Mouse (Mus musculus): Measurements from ENCODE around the gene Fam13a. TPM values are rescaled to one million over a fixed set of nuclear protein-coding genes. Genes with fewer than 3 reads are reported as not detected.

Fam13a gene
- polyA plus RNA-seq, 1 experiment from 2014 or later, result 4.1 TPM

DNA sequence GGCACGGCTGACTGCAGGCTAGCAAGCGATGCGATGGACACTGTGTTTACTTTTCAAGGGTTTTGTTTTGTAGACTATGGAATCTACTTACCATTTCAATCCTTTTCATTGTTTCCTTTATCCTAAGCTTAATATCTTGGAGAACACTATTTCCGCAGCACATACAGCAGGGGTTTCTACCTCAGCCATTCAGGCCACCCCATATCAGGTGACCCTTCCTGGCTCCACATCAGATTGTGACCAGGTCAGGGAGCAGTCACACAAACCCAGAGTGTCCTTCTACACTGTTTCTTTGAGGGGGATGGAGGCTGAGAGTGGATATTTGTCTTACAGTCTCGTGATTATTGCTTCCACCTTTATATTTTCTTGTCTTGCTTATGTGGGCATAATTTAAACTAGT lies 61.7 kb downstream of the Fam13a start:
- Histone ChIP-seq H3K4me3 (ENCODE audit: low read depth, low read length) (no peak overlapping the region), H3K4me1 (ENCODE audit: control insufficient read depth, insufficient read depth, low read length) (no peaks in the 10 kb centered on the region), H3K27ac (replicated peaks; ENCODE audit: low read depth, low read length) (no peak overlapping the region), H3K27me3 (ENCODE audit: control insufficient read depth, insufficient read depth, low read length) (no peaks in the 10 kb centered on the region), H3K9me3 (ENCODE audit: control insufficient read depth, low read length) (no peaks in the 10 kb centered on the region), H3K9ac (ENCODE audit: low read length) (no peak overlapping the region), H3K36me3 (ENCODE audit: control insufficient read depth, insufficient read depth, low read length) (no peaks in the 10 kb centered on the region), H3K4me2 (ENCODE audit: low read depth, severe bottlenecking) (no peak overlapping the region)
- ATAC-seq (ENCODE audit: insufficient number of reproducible peaks, low FRiP score, low TSS enrichment, low read depth) (no peak), DNase-seq (ENCODE audit: low spot score) (no peak)
- 92% methylated on average over 5 of the region's 5 CpGs for WGBS

DNA sequence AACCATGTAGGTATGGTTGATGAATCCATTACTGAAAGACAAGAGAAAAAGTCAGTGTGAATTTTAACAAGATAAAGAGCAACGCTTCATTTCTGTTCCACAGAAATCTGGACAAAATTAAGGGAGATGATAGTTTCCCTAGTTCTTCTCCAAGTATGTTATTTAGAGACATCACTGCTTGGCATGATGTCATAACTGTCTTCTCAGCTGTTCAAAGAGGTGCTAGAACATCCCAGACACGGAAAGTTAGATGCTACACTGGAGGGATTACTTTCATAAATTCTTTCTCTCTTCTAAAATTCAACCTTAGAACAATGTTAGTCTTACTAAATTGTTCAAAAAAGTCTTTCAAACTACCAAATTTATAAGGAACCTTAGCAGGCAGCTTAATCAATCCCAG lies 63.8 kb downstream of the Fam13a start:
- Histone ChIP-seq H3K4me3 (ENCODE audit: low read depth, low read length) (no peak overlapping the region), H3K9ac (ENCODE audit: low read length) (no peak overlapping the region), H3K27ac (replicated peaks; ENCODE audit: low read depth, low read length) (no peak overlapping the region), H3K4me2 (ENCODE audit: low read depth, severe bottlenecking) (no peak overlapping the region), H3K4me1 (ENCODE audit: control insufficient read depth, insufficient read depth, low read length) (no peaks in the 10 kb centered on the region), H3K27me3 (ENCODE audit: control insufficient read depth, insufficient read depth, low read length) (no peaks in the 10 kb centered on the region), H3K9me3 (ENCODE audit: control insufficient read depth, low read length) (no peaks in the 10 kb centered on the region), H3K36me3 (ENCODE audit: control insufficient read depth, insufficient read depth, low read length) (no peaks in the 10 kb centered on the region)
- ATAC-seq (ENCODE audit: insufficient number of reproducible peaks, low FRiP score, low TSS enrichment, low read depth), result no peak
- 93% methylated on average over 2 of the region's 2 CpGs for WGBS
- no peak for DNase-seq (ENCODE audit: low spot score)

DNA sequence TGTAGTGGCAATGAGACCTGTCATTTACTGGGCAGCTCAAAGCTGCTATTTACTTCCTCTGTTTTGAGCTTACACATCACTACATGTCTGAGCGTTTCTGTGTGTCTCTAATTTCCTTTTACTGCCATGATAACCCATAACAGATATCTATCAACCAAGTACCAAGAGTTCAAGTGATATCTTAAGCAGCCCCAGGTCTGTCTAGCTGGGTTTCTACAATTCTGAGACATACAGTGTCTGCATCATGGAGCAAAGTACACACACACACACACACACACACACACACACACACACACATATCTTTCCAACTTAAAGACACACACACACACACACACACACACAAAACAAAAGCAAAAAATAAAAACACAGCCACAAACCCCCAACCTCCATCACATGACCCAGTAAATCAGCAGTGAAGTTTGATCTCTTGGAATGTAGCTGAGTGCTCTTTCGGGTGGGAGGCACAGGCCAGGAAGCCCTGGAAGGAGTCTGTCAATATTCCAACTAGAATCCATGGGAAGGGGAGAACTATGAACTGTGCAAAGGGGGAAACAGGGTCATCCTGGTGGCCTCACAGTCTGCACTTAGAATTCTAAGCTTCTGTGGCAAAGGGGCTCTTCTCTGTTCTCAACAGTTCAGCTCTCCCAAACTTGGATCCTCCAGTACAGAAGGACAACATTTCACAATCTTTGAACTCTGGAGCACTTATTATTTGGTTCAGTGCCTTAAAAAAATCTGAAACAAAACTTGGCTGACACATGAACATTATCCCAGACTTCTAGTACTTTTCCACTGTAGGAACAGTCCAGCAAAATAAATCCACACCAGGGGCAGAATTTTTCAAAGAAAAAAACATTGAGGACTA lies 73.0 kb downstream of the Fam13a start:
- H3K4me3 ChIP-seq (ENCODE audit: low read depth, low read length), result no peak overlapping the region
- H3K9me3 ChIP-seq (ENCODE audit: control insufficient read depth, low read length), result no peaks in the 10 kb centered on the region
- H3K27me3 ChIP-seq (ENCODE audit: control insufficient read depth, insufficient read depth, low read length), result no peaks in the 10 kb centered on the region
- H3K27ac ChIP-seq (replicated peaks; ENCODE audit: low read depth, low read length), result no peak overlapping the region
- 62% methylated on average over 2 of the region's 2 CpGs for WGBS
- ATAC-seq (ENCODE audit: insufficient number of reproducible peaks, low FRiP score, low TSS enrichment, low read depth) (no peak), DNase-seq (ENCODE audit: low spot score) (no peak)
- H3K9ac ChIP-seq (ENCODE audit: low read length), result no peak overlapping the region
- no peak overlapping the region for H3K4me2 ChIP-seq (ENCODE audit: low read depth, severe bottlenecking)
- H3K36me3 ChIP-seq (ENCODE audit: control insufficient read depth, insufficient read depth, low read length), result no peaks in the 10 kb centered on the region
- H3K4me1 ChIP-seq (ENCODE audit: control insufficient read depth, insufficient read depth, low read length), result no peaks in the 10 kb centered on the region

DNA sequence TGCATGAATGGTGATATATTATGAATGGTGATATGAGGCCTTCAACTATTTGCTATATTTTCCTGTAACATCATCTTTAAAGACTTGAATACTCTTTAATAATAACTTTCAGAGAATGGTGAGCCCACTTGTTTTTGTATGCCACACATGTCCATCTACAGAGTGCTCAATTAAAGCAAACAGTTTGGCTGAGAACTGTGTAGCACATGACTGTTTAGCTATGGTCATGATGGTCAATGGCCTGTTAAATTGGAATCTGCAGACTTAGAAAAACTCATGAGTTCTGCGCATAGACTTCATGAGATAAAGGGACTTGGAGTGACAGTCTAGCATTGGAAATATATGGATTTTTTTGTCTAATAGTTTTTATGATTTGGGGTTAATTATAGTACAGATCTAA lies 73.9 kb downstream of the Fam13a start:
- H3K27me3 ChIP-seq (ENCODE audit: control insufficient read depth, insufficient read depth, low read length), result no peaks in the 10 kb centered on the region
- 94% methylated on average over 1 of the region's 1 CpGs for WGBS
- no peak for ATAC-seq (ENCODE audit: insufficient number of reproducible peaks, low FRiP score, low TSS enrichment, low read depth)

DNA sequence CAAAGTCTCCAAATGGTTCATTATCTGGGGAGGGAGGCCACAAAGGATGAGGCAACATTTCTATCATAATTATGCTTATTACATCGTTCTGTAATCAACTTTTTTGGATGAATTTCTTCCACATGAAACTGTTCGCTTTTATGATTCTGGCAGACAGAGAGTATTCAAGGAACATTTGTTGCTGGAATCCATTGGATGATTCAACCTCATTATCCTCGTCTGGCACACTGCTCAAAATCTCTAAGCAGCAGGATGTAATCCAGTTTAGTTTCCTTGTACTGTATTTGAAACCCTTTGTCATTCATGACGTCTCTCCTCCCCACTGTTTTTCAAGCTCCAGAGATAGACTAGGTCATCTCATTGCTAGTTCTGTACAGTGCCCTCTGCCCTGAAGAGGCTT lies 77.5 kb downstream of the Fam13a start:
- Histone ChIP-seq H3K4me3 (ENCODE audit: low read depth, low read length) (no peak overlapping the region), H3K27me3 (ENCODE audit: control insufficient read depth, insufficient read depth, low read length) (no peaks in the 10 kb centered on the region), H3K9me3 (ENCODE audit: control insufficient read depth, low read length) (no peaks in the 10 kb centered on the region), H3K9ac (ENCODE audit: low read length) (no peak overlapping the region), H3K27ac (replicated peaks; ENCODE audit: low read depth, low read length) (no peak overlapping the region), H3K36me3 (ENCODE audit: control insufficient read depth, insufficient read depth, low read length) (no peaks in the 10 kb centered on the region), H3K4me1 (ENCODE audit: control insufficient read depth, insufficient read depth, low read length) (no peaks in the 10 kb centered on the region), H3K4me2 (ENCODE audit: low read depth, severe bottlenecking) (no peak overlapping the region)
- no peak for DNase-seq (ENCODE audit: low spot score)
- no peak for ATAC-seq (ENCODE audit: insufficient number of reproducible peaks, low FRiP score, low TSS enrichment, low read depth)
- 88% methylated on average over 4 of the region's 4 CpGs for WGBS

More for the DNA sequence above, 73.9 kb downstream of the Fam13a start:
- Histone ChIP-seq H3K4me3 (ENCODE audit: low read depth, low read length) (no peak overlapping the region), H3K27ac (replicated peaks; ENCODE audit: low read depth, low read length) (no peak overlapping the region), H3K9me3 (ENCODE audit: control insufficient read depth, low read length) (no peaks in the 10 kb centered on the region), H3K9ac (ENCODE audit: low read length) (no peak overlapping the region), H3K4me2 (ENCODE audit: low read depth, severe bottlenecking) (no peak overlapping the region), H3K4me1 (ENCODE audit: control insufficient read depth, insufficient read depth, low read length) (no peaks in the 10 kb centered on the region), H3K36me3 (ENCODE audit: control insufficient read depth, insufficient read depth, low read length) (no peaks in the 10 kb centered on the region)
- DNase-seq (ENCODE audit: low spot score), result no peak

DNA sequence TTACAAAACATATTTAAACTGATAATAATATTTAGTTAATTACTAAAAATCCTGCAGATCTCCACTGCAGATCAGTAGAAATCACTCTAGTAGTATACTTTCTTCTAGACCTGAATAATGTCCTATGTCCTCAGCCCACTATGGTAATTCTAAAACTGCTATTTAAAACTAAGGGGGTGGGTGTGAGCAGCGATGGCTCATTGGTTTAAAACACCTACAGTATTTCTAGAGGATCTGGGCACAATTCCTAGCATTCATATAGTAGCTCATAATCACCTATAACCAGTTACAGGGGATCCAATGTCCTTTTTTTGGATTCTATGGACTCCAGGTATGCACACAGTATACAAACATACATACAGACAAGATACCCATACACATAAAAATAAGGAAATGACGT lies 78.1 kb downstream of the Fam13a start:
- Histone ChIP-seq H3K4me3 (ENCODE audit: low read depth, low read length) (no peak overlapping the region), H3K27ac (replicated peaks; ENCODE audit: low read depth, low read length) (no peak overlapping the region), H3K9ac (ENCODE audit: low read length) (no peak overlapping the region), H3K4me2 (ENCODE audit: low read depth, severe bottlenecking) (no peak overlapping the region), H3K27me3 (ENCODE audit: control insufficient read depth, insufficient read depth, low read length) (no peaks in the 10 kb centered on the region), H3K4me1 (ENCODE audit: control insufficient read depth, insufficient read depth, low read length) (no peaks in the 10 kb centered on the region), H3K36me3 (ENCODE audit: control insufficient read depth, insufficient read depth, low read length) (no peaks in the 10 kb centered on the region), H3K9me3 (ENCODE audit: control insufficient read depth, low read length) (no peaks in the 10 kb centered on the region)
- WGBS, result 66% methylated on average over 2 of the region's 2 CpGs
- no peak for DNase-seq (ENCODE audit: low spot score)
- no peak for ATAC-seq (ENCODE audit: insufficient number of reproducible peaks, low FRiP score, low TSS enrichment, low read depth)

DNA sequence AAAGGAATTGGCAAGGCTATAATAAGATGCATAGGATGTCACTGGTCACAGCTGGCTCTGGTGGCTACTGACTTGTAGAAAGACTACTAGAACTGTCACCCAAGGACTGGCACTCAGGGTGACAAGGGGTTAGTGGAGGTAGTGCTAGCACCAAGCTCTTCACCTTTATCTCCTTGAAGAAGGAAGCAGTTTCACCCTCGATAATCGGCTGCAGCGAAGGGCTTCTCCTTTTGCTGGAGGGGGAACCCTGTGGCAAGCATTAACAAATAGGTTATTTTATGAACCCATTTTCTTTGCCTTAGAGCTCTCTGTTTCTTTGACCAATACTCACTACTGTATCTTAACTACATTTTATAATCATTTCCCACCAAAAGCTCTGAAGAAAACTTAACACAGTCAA lies 80.4 kb downstream of the Fam13a start:
- Histone ChIP-seq H3K27ac (replicated peaks; ENCODE audit: low read depth, low read length) (no peak overlapping the region), H3K4me3 (ENCODE audit: low read depth, low read length) (no peak overlapping the region), H3K4me1 (ENCODE audit: control insufficient read depth, insufficient read depth, low read length) (no peaks in the 10 kb centered on the region), H3K4me2 (ENCODE audit: low read depth, severe bottlenecking) (no peak overlapping the region), H3K27me3 (ENCODE audit: control insufficient read depth, insufficient read depth, low read length) (no peaks in the 10 kb centered on the region), H3K36me3 (ENCODE audit: control insufficient read depth, insufficient read depth, low read length) (no peaks in the 10 kb centered on the region), H3K9me3 (ENCODE audit: control insufficient read depth, low read length) (no peaks in the 10 kb centered on the region), H3K9ac (ENCODE audit: low read length) (no peak overlapping the region)
- DNase-seq (ENCODE audit: low spot score) (no peak), ATAC-seq (ENCODE audit: insufficient number of reproducible peaks, low FRiP score, low TSS enrichment, low read depth) (no peak)
- WGBS, result 91% methylated on average over 3 of the region's 3 CpGs

DNA sequence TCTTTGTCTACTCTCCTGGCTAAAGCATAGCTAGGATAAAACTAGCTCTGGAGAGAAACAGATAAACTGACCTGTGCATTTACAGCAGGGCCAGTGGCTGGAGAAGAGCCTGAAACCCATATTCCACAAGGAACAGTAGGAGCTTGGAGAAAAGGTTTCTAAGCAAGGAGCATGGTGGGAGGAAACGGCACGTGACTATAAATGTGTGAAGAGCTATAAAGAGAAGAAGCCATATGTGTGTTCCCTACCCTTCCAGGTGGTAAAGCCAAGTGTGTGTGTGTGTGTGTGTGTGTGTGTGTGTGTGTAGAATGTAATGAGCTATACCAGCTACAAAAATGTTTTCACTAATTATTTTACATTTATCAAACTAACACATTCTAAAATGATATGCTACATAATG lies 82.1 kb downstream of the Fam13a start:
- DNase-seq (ENCODE audit: low spot score) (no peak), ATAC-seq (ENCODE audit: insufficient number of reproducible peaks, low FRiP score, low TSS enrichment, low read depth) (no peak)
- Histone ChIP-seq H3K27me3 (ENCODE audit: control insufficient read depth, insufficient read depth, low read length) (no peaks in the 10 kb centered on the region), H3K36me3 (ENCODE audit: control insufficient read depth, insufficient read depth, low read length) (no peaks in the 10 kb centered on the region), H3K4me2 (ENCODE audit: low read depth, severe bottlenecking) (no peak overlapping the region), H3K9ac (ENCODE audit: low read length) (no peak overlapping the region), H3K4me1 (ENCODE audit: control insufficient read depth, insufficient read depth, low read length) (no peaks in the 10 kb centered on the region), H3K4me3 (ENCODE audit: low read depth, low read length) (no peak overlapping the region), H3K27ac (replicated peaks; ENCODE audit: low read depth, low read length) (no peak overlapping the region), H3K9me3 (ENCODE audit: control insufficient read depth, low read length) (no peaks in the 10 kb centered on the region)
- WGBS, result 66% methylated on average over 2 of the region's 2 CpGs

DNA sequence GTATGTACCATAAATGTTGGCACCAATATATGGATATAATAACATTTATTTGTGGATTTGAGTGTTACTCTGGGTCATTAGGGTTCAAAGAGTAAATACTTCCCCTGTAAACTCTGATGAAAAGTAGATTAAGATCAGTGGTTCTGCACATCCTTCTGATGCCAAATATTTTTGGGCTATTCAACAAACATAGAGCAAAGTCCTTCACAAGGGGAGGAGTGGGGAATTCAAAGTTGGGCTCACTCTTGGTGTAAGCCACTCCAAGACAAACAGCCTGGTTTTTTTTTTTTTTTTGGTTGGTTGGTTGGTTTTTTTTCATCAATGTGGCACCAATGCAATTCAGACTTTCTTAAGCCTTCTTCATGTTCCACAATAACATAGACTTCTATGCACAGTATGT lies 86.6 kb downstream of the Fam13a start:
- no peaks in the 10 kb centered on the region for H3K9me3 ChIP-seq (ENCODE audit: control insufficient read depth, low read length)
- DNase-seq (ENCODE audit: low spot score) (no peak), ATAC-seq (ENCODE audit: insufficient number of reproducible peaks, low FRiP score, low TSS enrichment, low read depth) (no peak)
- H3K9ac ChIP-seq (ENCODE audit: low read length), result no peak overlapping the region
- no peaks in the 10 kb centered on the region for H3K4me1 ChIP-seq (ENCODE audit: control insufficient read depth, insufficient read depth, low read length)
- H3K27ac ChIP-seq (replicated peaks; ENCODE audit: low read depth, low read length), result no peak overlapping the region
- no peaks in the 10 kb centered on the region for H3K27me3 ChIP-seq (ENCODE audit: control insufficient read depth, insufficient read depth, low read length)
- no peak overlapping the region for H3K4me3 ChIP-seq (ENCODE audit: low read depth, low read length)
- no peaks in the 10 kb centered on the region for H3K36me3 ChIP-seq (ENCODE audit: control insufficient read depth, insufficient read depth, low read length)
- no peak overlapping the region for H3K4me2 ChIP-seq (ENCODE audit: low read depth, severe bottlenecking)

Data from limb, embryonic 11.5 days (tissue).